Mouse (Mus musculus) midbrain, postnatal 0 days (tissue): ENCODE data around the gene Rspo1. TPM values are rescaled to one million over a fixed set of nuclear protein-coding genes. Genes with fewer than 3 reads are reported as not detected.

Experiments
- ATAC-seq: fragments of 200-750 bp; cut with Nextera tagmentation; 2 replicates; pipeline ENCODE4 v1.8.0; 2017; ENCODE audit warnings: moderate number of reproducible peaks, mild to moderate bottlenecking, moderate TSS enrichment, moderate library complexity; ENCODE audit not compliant: low FRiP score
- DNase-seq: peaks from one replicate; pipeline ENCODE4 v3.0.0-alpha.2; 2015; ENCODE audit warnings: low spot score
- H3K27ac ChIP-seq: fragments of 300-500 bp; sonication (generic); 2 replicates; pipeline ENCODE4 v1.5.1; 2014; ENCODE audit warnings: low read depth, mild to moderate bottlenecking, low read length, mixed read lengths
- H3K27me3 ChIP-seq: fragments of 300-500 bp; sonication (generic); 2 replicates; pipeline ENCODE4 v1.6.1; 2014; ENCODE audit warnings: low read length, control low read depth, mixed read lengths; ENCODE audit not compliant: insufficient read depth
- H3K36me3 ChIP-seq: fragments of 300-500 bp; sonication (generic); 2 replicates; pipeline ENCODE4 v1.6.1; 2014; ENCODE audit warnings: low read length, control low read depth, mixed read lengths; ENCODE audit not compliant: insufficient read depth
- H3K4me1 ChIP-seq: fragments of 300-500 bp; sonication (generic); 2 replicates; pipeline ENCODE4 v1.6.1; 2014; ENCODE audit warnings: mild to moderate bottlenecking, control low read depth, antibody characterized with exemption, low read length, mixed read lengths; ENCODE audit not compliant: insufficient read depth
- H3K4me2 ChIP-seq: fragments of 300-500 bp; sonication (generic); 2 replicates; pipeline ENCODE4 v1.6.1; 2014; ENCODE audit warnings: low read depth, mild to moderate bottlenecking, low read length, mixed read lengths; ENCODE audit not compliant: poor library complexity, severe bottlenecking
- H3K4me3 ChIP-seq: fragments of 300-500 bp; sonication (generic); 2 replicates; pipeline ENCODE4 v1.5.1; 2014; ENCODE audit warnings: low read depth, mild to moderate bottlenecking, low read length, moderate library complexity
- H3K9ac ChIP-seq: fragments of 300-500 bp; sonication (generic); replicated peaks from 2 replicates; pipeline ENCODE4 v1.6.1; 2014; ENCODE audit warnings: mild to moderate bottlenecking, low read length, moderate library complexity, mixed read lengths; ENCODE audit not compliant: poor library complexity, severe bottlenecking
- H3K9me3 ChIP-seq: fragments of 300-500 bp; sonication (generic); 2 replicates; pipeline ENCODE4 v1.6.1; 2016; ENCODE audit warnings: low read length, control low read depth
- CTCF ChIP-seq: IDR thresholded peaks from 2 replicates; pipeline ENCODE4 v1.5.1; 2016; ENCODE audit warnings: antibody characterized with exemption, mild to moderate bottlenecking
- WGBS: fragments of 180-500 bp; shearing (Covaris S2); extraction: QIAGEN DNeasy Blood & Tissue Kit; methylation state at CpG from one replicate; pipeline ENCODE4 v1.1.7; 2014; 5-methylcytosine and 5-hydroxymethylcytosine counted together
- polyA plus RNA-seq: library from polyadenylated mRNA; unstranded; fragments of >200 nt; fragmentation: Nextera tagmentation; extraction: Ambion mirVana; gene quantifications from 2 replicates; pipeline ENCODE4 v1.2.1, GENCODE M21; 2015
- total RNA-seq: library from RNA; depleted of rRNA; stranded (reverse); fragments of >200 nt; gene quantifications from 2 replicates; pipeline ENCODE4 v1.2.3, GENCODE M21; 2014

Gene Rspo1
- total and polyA plus RNA-seq, 2 experiments from 2014 or later, result 1.8 to 2.5 TPM

DNA sequence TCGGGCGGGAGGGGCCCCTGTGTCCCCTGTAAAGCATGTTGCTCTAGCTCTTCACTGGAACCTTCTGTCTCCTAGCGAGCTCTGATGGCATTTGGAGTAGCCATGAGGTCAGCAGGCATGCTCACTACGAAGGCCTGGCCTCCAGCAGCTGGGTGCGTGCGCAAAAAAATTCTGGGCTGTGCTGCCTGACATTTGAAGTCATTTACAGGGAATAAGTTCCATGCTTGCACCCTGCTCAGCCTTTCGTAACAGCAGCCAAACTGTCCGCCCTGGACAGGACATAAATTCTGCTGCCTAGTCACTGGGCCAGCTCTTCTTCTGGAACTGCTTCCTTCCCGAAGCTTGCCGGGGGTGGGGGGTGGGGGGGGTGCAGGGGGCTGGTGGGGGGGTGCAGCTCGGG lies 27.2 kb upstream of the Rspo1 start:
- no peak for TF ChIP-seq CTCF
- DNase-seq (no peak), ATAC-seq (no peak)
- Histone ChIP-seq H3K9me3 (no peaks in the 10 kb centered on the region), H3K27ac (no peak overlapping the region), H3K4me2 (no peak overlapping the region), H3K9ac (no peak overlapping the region), H3K27me3 (no peaks in the 10 kb centered on the region), H3K4me1 (no peaks in the 10 kb centered on the region), H3K4me3 (no peak overlapping the region), H3K36me3 (no peaks in the 10 kb centered on the region)
- 66% methylated on average over 11 of the region's 11 CpGs for WGBS

DNA sequence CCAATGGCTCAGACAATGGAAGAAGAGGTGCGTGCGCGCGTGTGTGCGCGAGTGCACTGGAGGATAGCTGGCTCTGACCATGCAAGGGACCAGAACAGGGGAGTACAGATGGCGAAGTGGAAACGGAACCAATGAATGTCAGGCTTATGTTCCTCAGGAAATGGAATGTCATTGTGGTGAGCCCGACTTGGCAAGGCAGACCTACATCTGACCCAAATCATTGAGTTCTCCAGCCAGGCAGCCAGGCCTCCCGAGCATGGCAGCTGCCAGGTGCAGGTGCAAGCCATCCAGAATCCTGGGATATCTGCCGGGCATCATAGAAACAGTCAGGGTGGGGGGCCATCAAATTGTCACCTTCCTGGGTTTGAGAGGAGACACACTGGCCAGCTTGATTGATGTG lies 25.3 kb upstream of the Rspo1 start:
- no peaks in the 10 kb centered on the region for H3K9me3 ChIP-seq
- H3K27ac ChIP-seq, result no peak overlapping the region
- H3K4me1 ChIP-seq, result no peaks in the 10 kb centered on the region
- no peak overlapping the region for H3K4me2 ChIP-seq
- DNase-seq (no peak), ATAC-seq (no peak)
- TF ChIP-seq CTCF, result no peak
- no peaks in the 10 kb centered on the region for H3K27me3 ChIP-seq
- H3K9ac ChIP-seq, result no peak overlapping the region
- no peaks in the 10 kb centered on the region for H3K36me3 ChIP-seq
- H3K4me3 ChIP-seq, result no peak overlapping the region
- 85% methylated on average over 11 of the region's 11 CpGs for WGBS

DNA sequence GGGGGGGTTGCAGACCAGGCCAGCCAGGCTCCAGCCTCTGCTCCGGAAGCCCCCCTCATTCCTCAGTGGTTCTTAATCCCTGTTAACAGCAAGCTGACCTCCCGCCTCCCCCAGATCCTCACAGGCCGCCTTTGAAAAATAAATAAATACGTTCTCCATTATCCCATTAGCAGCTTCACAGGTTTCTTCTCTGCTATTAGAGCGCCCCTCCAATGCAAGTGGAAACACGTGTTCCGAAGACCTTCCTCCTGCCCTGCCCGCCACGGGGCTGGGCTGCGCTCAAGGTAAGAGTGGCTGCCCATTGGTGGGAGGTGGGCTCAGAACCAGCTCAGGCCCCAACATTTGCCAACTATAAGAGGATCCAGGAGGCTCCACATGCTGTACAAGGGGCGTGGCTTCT lies 23.7 kb upstream of the Rspo1 start:
- Histone ChIP-seq H3K27ac (no peak overlapping the region), H3K4me1 (no peaks in the 10 kb centered on the region), H3K27me3 (no peaks in the 10 kb centered on the region), H3K4me2 (no peak overlapping the region), H3K9ac (no peak overlapping the region), H3K9me3 (no peaks in the 10 kb centered on the region), H3K36me3 (no peaks in the 10 kb centered on the region), H3K4me3 (no peak overlapping the region)
- TF ChIP-seq CTCF, result no peak
- WGBS, result 61% methylated on average over 11 of the region's 11 CpGs
- ATAC-seq, result no peak
- DNase-seq, result no peak

DNA sequence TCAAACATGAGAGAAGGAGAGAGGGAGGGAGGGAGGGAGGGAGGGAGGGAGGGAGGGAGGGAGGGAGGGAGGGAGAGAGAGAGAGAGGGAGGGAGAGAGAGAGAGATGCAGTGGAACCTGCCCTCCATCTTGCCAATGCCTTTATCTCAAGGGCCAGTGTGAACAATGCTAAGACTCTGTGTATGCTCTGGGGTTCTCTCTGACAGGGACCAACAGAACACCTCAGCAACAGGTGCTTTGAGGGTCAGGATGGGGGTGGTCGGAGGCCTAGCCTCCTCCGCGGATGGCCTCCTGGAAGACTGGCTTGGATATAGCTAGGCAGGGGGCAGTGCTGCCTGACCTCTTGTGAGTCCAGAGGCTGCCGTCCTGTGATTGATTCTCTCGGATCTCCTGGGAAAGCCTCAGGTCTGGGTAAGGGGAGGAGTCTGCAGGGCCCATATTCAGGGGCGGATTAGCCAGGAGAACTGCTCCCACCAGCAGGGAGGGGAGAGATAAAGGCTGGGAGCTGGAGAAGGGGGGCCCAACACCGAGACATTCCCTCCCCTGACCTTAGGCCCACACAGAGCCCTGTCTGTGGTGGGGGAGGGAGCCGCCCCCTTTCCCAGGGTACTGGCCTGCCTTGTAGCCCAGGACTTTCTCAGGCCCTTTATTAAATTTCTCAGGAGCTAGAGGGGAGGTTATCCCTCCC lies 21.2 kb upstream of the Rspo1 start:
- Histone ChIP-seq H3K36me3 (no peaks in the 10 kb centered on the region), H3K9ac (no peak overlapping the region), H3K9me3 (no peaks in the 10 kb centered on the region), H3K27ac (no peak overlapping the region), H3K27me3 (no peaks in the 10 kb centered on the region), H3K4me3 (no peak overlapping the region), H3K4me2 (no peak overlapping the region), H3K4me1 (no peaks in the 10 kb centered on the region)
- TF ChIP-seq CTCF, result no peak
- no peak for DNase-seq
- ATAC-seq, result no peak
- 8% methylated on average over 8 of the region's 8 CpGs for WGBS

DNA sequence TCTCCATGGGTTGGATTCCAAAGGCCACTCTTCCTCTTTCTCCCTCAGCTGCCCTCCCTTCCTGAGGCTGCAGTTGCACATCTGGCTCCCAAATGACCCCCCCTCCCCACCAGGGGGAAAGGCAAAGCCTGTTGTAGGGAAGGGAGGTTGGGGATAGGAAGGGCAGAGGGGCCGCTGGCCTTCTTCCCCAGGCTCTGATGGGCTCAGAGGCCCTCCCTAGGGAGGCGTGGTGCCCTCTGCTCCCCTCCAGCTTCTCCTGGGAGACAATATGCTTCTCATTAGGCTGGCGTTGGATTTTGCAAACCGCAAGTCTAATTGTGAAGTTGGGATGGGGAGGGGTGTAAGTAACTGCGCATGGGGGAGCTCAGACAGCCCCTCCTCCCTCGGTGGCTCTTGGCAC lies 17.5 kb upstream of the Rspo1 start:
- no peaks in the 10 kb centered on the region for H3K36me3 ChIP-seq
- no peak overlapping the region for H3K27ac ChIP-seq
- no peak for DNase-seq
- no peak for ATAC-seq
- no peak overlapping the region for H3K4me2 ChIP-seq
- H3K4me1 ChIP-seq, result peaks cover 7% of the 10 kb centered on the region; the same call in 1 of the 2 replicates
- no peak overlapping the region for H3K9ac ChIP-seq
- 58% methylated on average over 6 of the region's 6 CpGs for WGBS
- no peaks in the 10 kb centered on the region for H3K27me3 ChIP-seq
- no peak overlapping the region for H3K4me3 ChIP-seq
- TF ChIP-seq CTCF, result no peak
- no peaks in the 10 kb centered on the region for H3K9me3 ChIP-seq

DNA sequence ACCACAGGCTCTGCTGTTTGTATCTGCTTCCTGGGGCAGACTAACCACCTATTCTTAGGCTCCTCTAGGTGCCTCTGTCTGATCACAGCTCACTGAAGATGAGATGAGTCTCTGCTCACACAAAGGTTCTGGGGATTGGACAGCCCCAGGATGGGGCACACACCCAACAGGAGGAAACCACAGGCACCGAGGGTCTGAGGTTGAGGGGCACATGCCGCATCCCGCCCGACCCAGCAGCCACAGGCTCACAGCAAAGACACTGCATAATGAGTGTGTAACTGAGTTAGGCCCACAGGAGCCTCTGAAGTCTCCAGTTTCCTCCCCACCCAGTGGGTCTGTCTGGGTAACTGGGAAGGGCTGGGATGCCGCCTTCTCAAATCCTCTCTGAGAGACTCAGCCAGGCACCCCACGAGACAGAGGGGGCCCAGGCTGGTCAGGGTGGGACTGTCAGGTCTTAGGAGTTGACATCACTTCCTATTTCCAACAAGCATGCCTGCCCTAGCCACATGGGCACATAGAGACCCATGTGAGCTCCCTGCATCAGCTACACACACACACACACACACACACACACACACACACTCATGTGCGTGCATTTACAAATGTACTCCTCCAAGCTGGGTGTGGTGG lies 16.9 kb upstream of the Rspo1 start:
- H3K27ac ChIP-seq, result no peak overlapping the region
- no peak overlapping the region for H3K4me2 ChIP-seq
- H3K9me3 ChIP-seq, result no peaks in the 10 kb centered on the region
- H3K4me3 ChIP-seq, result no peak overlapping the region
- peaks cover 7% of the 10 kb centered on the region; the same call in 1 of the 2 replicates for H3K4me1 ChIP-seq
- ATAC-seq, result no peak
- H3K36me3 ChIP-seq, result no peaks in the 10 kb centered on the region
- 66% methylated on average over 7 of the region's 7 CpGs for WGBS
- DNase-seq, result no peak
- H3K27me3 ChIP-seq, result no peaks in the 10 kb centered on the region
- H3K9ac ChIP-seq, result no peak overlapping the region
- no peak for TF ChIP-seq CTCF
